Mouse (Mus musculus) heart, adult 2 months (tissue): Measurements from ENCODE around the gene Ddx23.

Experiments
- CTCF ChIP-seq: fragments of 200-600 bp; IDR thresholded peaks from 2 replicates; pipeline ENCODE4 v1.8.1; 2022; ENCODE audit warnings: antibody characterized with exemption, mild to moderate bottlenecking, moderate library complexity
- EP300 ChIP-seq: fragments of 200-500 bp; IDR thresholded peaks from 2 replicates; pipeline ENCODE4 v1.6.1; 2011; ENCODE audit warnings: low read depth, low read length, control low read depth; ENCODE audit not compliant: insufficient read depth
- POLR2A ChIP-seq: fragments of 200-500 bp; IDR thresholded peaks from 2 replicates; pipeline ENCODE4 v1.6.1; 2011; ENCODE audit warnings: mild to moderate bottlenecking, low read depth, low read length, control low read depth; ENCODE audit not compliant: insufficient read depth

- no peak for TF ChIP-seq POLR2A
- TF ChIP-seq CTCF: no peak
- no peak for TF ChIP-seq EP300
These were observed 27.3 kb downstream of the Ddx23 start for GRCm38 (mm10) chr15:98635291-98635841.
